Mouse (Mus musculus): Measurements from ENCODE around the gene Anks1b. TPM values are rescaled to one million over a fixed set of nuclear protein-coding genes. Genes with fewer than 3 reads are reported as not detected.

Anks1b gene
- polyA plus RNA-seq, 1 experiment from 2014 or later = 1.9 TPM

DNA sequence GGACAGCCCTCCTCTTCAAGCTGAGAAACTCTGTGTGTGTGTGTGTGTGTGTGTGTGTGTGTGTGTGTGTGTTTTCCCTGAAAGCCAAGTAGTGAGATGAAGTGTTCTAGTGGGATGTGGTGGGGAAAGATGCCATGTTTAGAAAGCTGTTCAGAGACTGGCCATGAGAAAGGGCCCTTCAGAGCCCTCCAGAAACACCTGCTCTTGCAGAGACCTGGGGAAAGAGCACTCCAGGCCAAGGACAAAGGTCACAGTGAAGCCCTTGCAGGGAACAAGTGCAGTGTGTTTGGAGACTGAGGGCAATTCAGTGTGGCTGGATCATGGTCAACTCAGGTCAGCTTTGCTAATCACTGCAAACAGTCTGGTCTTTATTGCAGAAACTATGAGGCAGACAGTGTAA lies 961.9 kb downstream of the Anks1b start:
- no peak overlapping the region for H3K27ac ChIP-seq
- no peaks in the 10 kb centered on the region for H3K36me3 ChIP-seq
- H3K4me1 ChIP-seq = no peaks in the 10 kb centered on the region
- H3K4me3 ChIP-seq (replicated peaks) = no peak overlapping the region
- no peaks in the 10 kb centered on the region for H3K9me3 ChIP-seq
- peaks cover 25% of the 10 kb centered on the region for H3K27me3 ChIP-seq (replicated peaks)
- no peak overlapping the region for H3K4me2 ChIP-seq
- ATAC-seq (ENCODE audit: insufficient read depth, low FRiP score, low read depth) = no peak
- H3K9ac ChIP-seq = no peak overlapping the region

DNA sequence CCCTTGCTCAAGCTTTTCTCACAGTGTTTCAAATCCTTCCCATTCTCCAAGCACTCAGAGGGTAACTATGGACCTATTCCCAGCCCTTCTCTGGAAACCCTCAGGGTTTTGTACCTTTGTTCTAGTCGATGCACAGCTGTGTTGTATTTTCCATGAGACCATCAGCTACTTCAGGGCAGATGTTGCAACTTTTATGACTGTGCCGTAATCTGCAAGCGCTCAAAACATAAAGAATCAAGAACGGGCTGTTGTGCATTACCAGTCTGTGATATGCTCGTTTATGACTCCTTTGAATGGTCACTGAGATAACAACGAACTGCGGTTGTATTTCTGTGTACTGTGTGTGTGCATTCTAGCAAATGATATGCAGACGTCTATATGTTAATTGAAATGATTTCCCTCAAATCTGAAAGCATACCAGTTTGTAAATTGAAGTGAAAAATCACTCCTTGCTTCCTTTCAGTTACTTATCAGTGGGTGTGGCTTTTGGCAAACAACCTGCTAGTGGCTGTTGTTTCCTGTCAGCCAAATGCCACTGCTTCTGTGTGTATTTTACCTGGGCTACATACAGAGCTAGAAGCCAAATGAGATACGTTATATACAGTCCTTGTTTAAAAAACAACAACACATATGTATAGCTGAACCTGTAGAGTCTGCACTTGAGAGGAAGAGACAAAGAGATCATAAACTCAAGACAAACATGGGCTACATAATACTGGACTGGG lies 966.5 kb downstream of the Anks1b start:
- no peaks in the 10 kb centered on the region for H3K27me3 ChIP-seq (replicated peaks)
- H3K36me3 ChIP-seq = no peaks in the 10 kb centered on the region
- H3K4me2 ChIP-seq = no peak overlapping the region
- H3K4me3 ChIP-seq (replicated peaks) = no peak overlapping the region
- no peaks in the 10 kb centered on the region for H3K4me1 ChIP-seq
- H3K9me3 ChIP-seq = no peaks in the 10 kb centered on the region
- no peak overlapping the region for H3K27ac ChIP-seq
- no peak for ATAC-seq (ENCODE audit: insufficient read depth, low FRiP score, low read depth)
- WGBS = 80% methylated on average over 9 of the region's 9 CpGs
- H3K9ac ChIP-seq = no peak overlapping the region

DNA sequence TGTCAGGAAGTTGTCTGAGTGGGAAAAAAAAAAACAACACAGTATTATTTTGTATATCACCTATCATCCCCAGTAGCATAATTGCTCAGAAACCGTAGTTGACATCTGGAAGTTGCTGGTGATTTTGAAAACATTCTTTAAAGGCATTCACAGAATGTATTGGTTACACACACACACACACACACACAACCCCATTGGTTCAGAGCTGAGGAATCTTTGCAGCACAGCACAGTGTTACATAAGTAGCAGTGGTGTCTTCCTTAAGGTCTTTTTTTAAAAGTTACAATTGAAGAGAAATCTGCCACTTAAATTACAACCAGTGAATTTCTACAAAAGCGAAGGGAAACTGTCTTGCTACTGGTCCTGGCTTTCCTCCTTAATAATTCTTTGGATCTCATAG lies 969.1 kb downstream of the Anks1b start:
- no peak overlapping the region for H3K27ac ChIP-seq
- no peaks in the 10 kb centered on the region for H3K27me3 ChIP-seq (replicated peaks)
- 71% methylated on average over 2 of the region's 2 CpGs for WGBS
- no peaks in the 10 kb centered on the region for H3K9me3 ChIP-seq
- no peak overlapping the region for H3K9ac ChIP-seq
- no peaks in the 10 kb centered on the region for H3K36me3 ChIP-seq
- H3K4me2 ChIP-seq = no peak overlapping the region
- no peak for ATAC-seq (ENCODE audit: insufficient read depth, low FRiP score, low read depth)
- H3K4me3 ChIP-seq (replicated peaks) = no peak overlapping the region
- H3K4me1 ChIP-seq = no peaks in the 10 kb centered on the region

DNA sequence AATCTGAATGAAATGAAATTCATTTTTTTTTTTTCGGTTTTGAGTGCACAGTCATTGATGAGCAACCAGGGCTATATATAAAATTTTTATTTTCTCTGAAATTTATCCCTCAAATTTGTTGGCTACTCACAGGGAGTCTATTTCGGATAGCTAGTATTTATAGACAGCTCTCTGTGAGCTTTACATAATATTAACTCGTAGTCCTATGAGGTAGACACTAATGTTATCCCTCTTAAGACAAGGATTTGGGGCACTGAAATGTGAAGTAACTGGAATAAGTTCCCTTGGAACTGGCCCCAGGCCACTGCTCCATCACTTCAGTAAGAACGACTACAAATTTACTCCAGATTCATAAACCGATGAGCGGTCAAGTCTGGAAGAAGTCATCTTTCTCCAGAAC lies 977.8 kb downstream of the Anks1b start:
- Histone ChIP-seq H3K4me1 (no peaks in the 10 kb centered on the region), H3K27ac (no peak overlapping the region), H3K9ac (no peak overlapping the region), H3K27me3 (replicated peaks) (no peaks in the 10 kb centered on the region), H3K36me3 (no peaks in the 10 kb centered on the region), H3K4me2 (no peak overlapping the region), H3K9me3 (no peaks in the 10 kb centered on the region), H3K4me3 (replicated peaks) (no peak overlapping the region)
- ATAC-seq (ENCODE audit: insufficient read depth, low FRiP score, low read depth) = no peak
- WGBS = 88% methylated on average over 6 of the region's 6 CpGs

DNA sequence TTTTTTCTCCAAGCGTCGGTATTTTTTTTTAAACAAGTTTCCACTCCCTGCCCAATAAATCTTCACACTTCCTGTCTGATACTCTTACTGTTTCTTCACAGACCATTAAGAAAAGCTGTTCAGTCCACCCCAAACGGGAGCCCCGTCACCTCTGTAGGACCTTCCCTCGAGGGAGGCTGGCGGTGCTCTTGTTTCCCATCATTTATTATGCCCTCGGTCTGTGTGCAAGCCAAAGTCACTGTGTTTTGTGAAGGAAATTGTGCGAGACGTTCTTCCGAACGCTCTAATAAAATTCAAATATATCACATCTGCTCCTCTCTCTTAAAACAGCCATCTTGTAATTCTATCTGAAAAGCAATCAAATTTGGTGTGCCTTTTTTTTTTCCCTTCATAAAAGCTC lies 978.7 kb downstream of the Anks1b start:
- WGBS = 39% methylated on average over 11 of the region's 11 CpGs
- no peaks in the 10 kb centered on the region for H3K36me3 ChIP-seq
- no peak overlapping the region for H3K9ac ChIP-seq
- no peak overlapping the region for H3K4me3 ChIP-seq (replicated peaks)
- no peak overlapping the region for H3K4me2 ChIP-seq
- no peaks in the 10 kb centered on the region for H3K27me3 ChIP-seq (replicated peaks)
- no peak for ATAC-seq (ENCODE audit: insufficient read depth, low FRiP score, low read depth)
- H3K9me3 ChIP-seq = no peaks in the 10 kb centered on the region
- H3K27ac ChIP-seq = no peak overlapping the region
- no peaks in the 10 kb centered on the region for H3K4me1 ChIP-seq

DNA sequence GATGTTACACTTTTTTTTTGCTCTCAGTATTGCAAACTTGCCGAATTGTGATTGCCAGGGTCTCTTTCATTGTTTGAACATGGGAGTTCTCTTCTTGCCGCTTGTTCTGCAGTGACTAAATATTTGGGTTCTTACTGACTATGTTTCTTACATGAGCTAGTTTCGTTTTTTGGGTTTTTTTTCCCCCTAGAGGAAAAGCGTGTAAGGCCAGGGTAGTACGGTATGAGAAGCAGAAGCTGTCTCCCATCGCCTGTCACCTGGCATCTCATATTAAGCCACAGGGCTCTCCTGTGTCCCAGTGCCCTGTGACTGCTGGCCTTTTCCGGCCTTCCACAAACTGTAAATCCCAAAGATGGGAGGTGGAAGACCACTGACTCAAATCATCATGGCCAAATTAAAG lies 979.1 kb downstream of the Anks1b start:
- no peak for ATAC-seq (ENCODE audit: insufficient read depth, low FRiP score, low read depth)
- no peak overlapping the region for H3K27ac ChIP-seq
- no peaks in the 10 kb centered on the region for H3K9me3 ChIP-seq
- H3K4me3 ChIP-seq (replicated peaks) = no peak overlapping the region
- no peak overlapping the region for H3K9ac ChIP-seq
- no peak overlapping the region for H3K4me2 ChIP-seq
- no peaks in the 10 kb centered on the region for H3K27me3 ChIP-seq (replicated peaks)
- 66% methylated on average over 7 of the region's 7 CpGs for WGBS
- H3K4me1 ChIP-seq = no peaks in the 10 kb centered on the region
- H3K36me3 ChIP-seq = no peaks in the 10 kb centered on the region

DNA sequence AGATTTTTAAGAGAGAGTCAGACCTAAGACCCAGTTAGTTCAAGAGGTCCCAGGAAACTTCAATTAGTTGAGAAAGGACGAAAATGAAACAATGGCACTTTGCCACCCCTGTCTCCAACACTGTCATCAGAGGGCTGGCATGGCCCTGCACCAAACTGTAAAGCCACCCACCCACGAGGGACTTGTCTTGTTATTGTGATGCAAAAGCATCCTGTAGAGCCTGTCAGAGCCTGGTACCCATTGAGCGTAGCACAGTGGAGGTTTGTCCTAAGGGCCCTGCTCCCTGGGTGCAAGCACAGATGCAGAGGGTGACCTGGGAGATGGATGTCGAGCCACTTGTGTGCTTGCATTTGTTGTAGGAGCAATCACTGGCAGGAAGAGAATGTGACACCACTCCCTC lies 983.4 kb downstream of the Anks1b start:
- Histone ChIP-seq H3K36me3 (no peaks in the 10 kb centered on the region), H3K27me3 (replicated peaks) (no peaks in the 10 kb centered on the region), H3K4me1 (no peaks in the 10 kb centered on the region), H3K4me3 (replicated peaks) (no peak overlapping the region), H3K9me3 (no peaks in the 10 kb centered on the region), H3K27ac (no peak overlapping the region), H3K9ac (no peak overlapping the region), H3K4me2 (no peak overlapping the region)
- ATAC-seq (ENCODE audit: insufficient read depth, low FRiP score, low read depth) = no peak
- 44% methylated on average over 4 of the region's 4 CpGs for WGBS

DNA sequence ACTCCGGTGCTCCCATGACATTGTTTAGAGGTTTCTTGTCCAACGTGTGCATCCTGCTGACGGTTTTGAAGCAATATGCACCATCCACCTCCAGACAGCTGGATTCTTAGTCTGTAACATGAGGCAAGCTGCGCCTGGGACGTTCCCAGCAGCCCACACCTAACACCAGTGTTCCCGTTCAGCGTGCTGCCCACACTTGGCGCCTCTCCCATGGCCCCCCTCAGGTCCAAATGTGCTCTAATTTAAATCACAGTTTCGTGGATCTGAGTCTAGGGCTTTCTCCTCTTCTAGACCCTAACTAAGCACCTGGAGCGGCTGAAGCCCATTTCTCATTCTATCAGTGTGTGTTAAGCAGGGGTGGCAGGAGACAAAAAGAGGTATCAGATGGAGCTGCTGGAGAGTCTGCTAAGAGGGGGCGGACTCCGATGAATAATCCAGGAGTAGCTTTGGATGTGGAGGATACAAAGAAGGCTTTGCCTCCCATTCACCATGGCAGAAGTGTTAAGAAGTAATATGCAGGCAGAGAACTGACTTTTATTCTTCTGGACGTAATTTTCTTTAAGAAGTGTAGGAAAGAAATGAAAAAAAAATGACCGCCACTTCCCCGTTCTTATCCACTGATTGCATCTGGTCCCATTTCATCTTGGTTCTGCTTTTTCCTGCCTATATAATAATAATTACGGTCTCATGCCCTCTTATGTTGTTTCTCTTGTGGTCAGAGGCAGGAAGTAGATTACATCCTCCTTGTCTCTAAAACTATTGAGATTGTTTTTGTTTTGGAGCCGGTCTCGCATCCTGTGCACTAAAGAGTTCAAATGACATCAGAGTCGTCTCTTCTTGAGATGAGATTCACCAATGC lies 986.6 kb downstream of the Anks1b start:
- no peaks in the 10 kb centered on the region for H3K36me3 ChIP-seq
- no peaks in the 10 kb centered on the region for H3K9me3 ChIP-seq
- no peak overlapping the region for H3K4me2 ChIP-seq
- H3K27me3 ChIP-seq (replicated peaks) = no peaks in the 10 kb centered on the region
- H3K27ac ChIP-seq = no peak overlapping the region
- WGBS = 79% methylated on average over 19 of the region's 19 CpGs
- H3K4me3 ChIP-seq (replicated peaks) = no peak overlapping the region
- ATAC-seq (ENCODE audit: insufficient read depth, low FRiP score, low read depth) = no peak
- H3K4me1 ChIP-seq = no peaks in the 10 kb centered on the region
- no peak overlapping the region for H3K9ac ChIP-seq

DNA sequence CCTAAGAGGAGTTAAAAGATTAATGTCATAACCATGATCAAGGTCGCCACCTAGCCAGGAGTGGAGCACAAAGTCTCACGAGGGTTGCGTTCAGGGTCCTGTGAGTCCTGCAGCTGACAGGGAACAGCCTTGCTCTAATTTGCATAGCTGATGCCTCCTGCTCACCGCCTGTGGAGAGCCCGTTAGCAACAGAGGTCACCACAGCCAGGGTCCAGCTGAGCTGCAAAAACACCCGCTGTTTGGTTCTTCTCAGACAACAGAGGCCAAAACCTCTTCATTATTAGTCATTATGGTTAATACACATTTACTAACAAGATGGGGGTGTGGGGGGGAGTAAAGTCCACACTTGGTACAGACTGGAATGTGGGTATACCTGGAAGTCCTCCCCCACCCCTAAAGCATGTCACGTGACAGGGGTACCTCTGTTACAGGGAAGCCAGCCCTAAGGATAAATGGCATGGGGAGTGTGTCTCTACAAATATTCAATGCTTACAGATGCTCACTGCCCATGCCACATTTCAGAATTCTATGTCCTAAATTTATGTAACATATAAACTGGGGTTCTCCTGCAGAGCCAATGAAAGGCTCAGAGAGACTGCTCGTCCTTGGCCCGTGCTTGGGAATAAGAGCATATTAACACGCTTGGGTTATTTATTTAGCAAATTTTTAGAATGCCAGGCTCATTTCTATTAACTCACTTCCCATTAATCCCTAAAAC lies 990.7 kb downstream of the Anks1b start:
- WGBS = 18% methylated on average over 10 of the region's 10 CpGs
- Histone ChIP-seq H3K27ac (no peak overlapping the region), H3K27me3 (replicated peaks) (no peaks in the 10 kb centered on the region), H3K4me1 (no peaks in the 10 kb centered on the region), H3K9me3 (no peaks in the 10 kb centered on the region), H3K4me3 (replicated peaks) (no peak overlapping the region), H3K36me3 (no peaks in the 10 kb centered on the region), H3K9ac (no peak overlapping the region), H3K4me2 (no peak overlapping the region)
- no peak for ATAC-seq (ENCODE audit: insufficient read depth, low FRiP score, low read depth)

DNA sequence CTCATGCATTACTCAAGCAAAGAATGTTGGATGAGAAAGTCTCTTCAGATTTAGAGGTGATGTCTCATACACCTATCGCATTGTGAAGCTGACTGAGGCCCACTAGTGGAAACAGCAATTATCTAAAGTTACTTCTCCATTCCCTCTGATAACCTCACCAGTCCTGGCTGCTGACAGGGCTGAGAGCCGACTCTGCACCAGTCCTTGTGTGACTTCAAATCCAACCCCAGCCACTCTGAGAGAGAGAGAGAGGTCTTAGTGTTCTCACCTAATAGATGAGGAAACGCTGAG lies 991.2 kb downstream of the Anks1b start:
- Histone ChIP-seq H3K9me3 (no peaks in the 10 kb centered on the region), H3K4me3 (replicated peaks) (no peak overlapping the region), H3K27ac (no peak overlapping the region), H3K27me3 (replicated peaks) (no peaks in the 10 kb centered on the region), H3K9ac (no peak overlapping the region), H3K4me1 (no peaks in the 10 kb centered on the region), H3K4me2 (no peak overlapping the region), H3K36me3 (no peaks in the 10 kb centered on the region)
- no peak for ATAC-seq (ENCODE audit: insufficient read depth, low FRiP score, low read depth)
- 16% methylated on average over 3 of the region's 3 CpGs for WGBS

DNA sequence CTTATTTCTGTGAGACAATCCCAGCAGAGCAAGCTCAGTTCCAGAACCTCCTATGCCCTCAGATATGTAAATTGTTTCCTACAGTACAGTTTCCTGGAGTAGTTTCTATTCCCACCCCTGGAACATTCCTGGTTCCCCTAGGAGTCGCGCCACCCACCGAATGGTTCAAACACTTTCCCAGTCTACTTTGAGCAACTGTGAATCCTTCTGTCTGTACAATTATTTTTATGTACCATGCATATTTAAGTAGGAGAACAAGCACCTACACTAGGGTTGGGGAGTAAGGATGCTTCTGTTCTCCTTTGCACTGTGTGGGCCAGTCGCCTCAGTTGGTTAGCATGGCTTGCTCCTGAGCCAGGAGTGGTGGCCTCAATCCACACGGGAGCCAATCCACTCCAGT lies 999.9 kb downstream of the Anks1b start:
- H3K9ac ChIP-seq = no peak overlapping the region
- no peak overlapping the region for H3K27ac ChIP-seq
- H3K4me3 ChIP-seq (replicated peaks) = no peak overlapping the region
- H3K36me3 ChIP-seq = no peaks in the 10 kb centered on the region
- H3K4me2 ChIP-seq = no peak overlapping the region
- no peak for ATAC-seq (ENCODE audit: insufficient read depth, low FRiP score, low read depth)
- H3K9me3 ChIP-seq = no peaks in the 10 kb centered on the region
- no peaks in the 10 kb centered on the region for H3K4me1 ChIP-seq
- WGBS = 88% methylated on average over 5 of the region's 5 CpGs
- H3K27me3 ChIP-seq (replicated peaks) = no peaks in the 10 kb centered on the region

DNA sequence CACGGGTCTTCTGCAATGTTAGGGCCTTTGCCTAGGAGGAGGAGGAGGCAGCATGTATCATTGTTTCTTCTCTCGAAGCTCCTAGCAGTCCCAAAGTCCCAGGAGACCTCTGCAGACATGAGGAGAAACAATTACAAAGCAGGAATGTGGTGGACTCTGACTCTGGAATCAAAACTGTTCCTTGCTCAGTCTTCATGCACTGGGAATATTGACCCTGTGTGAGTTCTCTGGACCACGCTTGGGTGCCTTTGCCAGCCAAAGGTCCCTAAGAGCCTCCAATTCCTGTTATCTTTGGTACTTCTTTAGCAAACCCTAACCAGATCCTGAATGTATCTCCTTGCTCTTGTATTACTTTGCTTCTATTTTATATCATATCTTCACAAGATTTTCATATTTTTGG lies 1000.9 kb downstream of the Anks1b start:
- Histone ChIP-seq H3K27me3 (replicated peaks) (no peaks in the 10 kb centered on the region), H3K36me3 (no peaks in the 10 kb centered on the region), H3K27ac (no peak overlapping the region), H3K4me3 (replicated peaks) (no peak overlapping the region), H3K4me2 (no peak overlapping the region), H3K4me1 (no peaks in the 10 kb centered on the region), H3K9me3 (no peaks in the 10 kb centered on the region), H3K9ac (no peak overlapping the region)
- WGBS = 79% methylated on average over 3 of the region's 3 CpGs
- ATAC-seq (ENCODE audit: insufficient read depth, low FRiP score, low read depth) = no peak

Measured in stomach, embryonic 15.5 days (tissue).